Mouse (Mus musculus): ENCODE measurements around the gene Prg3. TPM values are rescaled to one million over a fixed set of nuclear protein-coding genes. Genes with fewer than 3 reads are reported as not detected.

The Prg3 gene
- polyA plus RNA-seq (2012; rRNA removed) = 4.4 and 5.6 TPM in 2 replicates

DNA sequence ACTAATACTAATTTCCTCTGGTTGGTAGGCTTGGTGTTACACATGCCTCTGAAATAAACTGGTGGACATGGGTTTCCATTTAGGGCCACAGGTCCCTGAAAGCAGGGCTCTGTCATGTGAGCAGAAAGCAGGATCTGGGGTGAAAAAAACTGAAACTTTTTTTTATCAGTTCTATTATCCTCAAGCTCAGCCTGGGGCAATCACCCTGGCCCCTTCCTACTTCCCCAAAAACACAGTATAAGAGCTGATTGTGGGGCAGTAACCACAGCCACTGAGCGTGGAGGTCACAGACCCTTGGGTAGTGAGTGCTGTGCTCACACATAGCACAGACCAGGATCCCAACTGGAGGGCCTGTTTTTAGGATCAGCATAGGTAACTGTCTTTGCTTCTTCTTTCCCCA is at the start of gene Prg3:
Prg3 (plus strand) TSS at position 286 of the 400 bp plus-strand sequence.

DNA sequence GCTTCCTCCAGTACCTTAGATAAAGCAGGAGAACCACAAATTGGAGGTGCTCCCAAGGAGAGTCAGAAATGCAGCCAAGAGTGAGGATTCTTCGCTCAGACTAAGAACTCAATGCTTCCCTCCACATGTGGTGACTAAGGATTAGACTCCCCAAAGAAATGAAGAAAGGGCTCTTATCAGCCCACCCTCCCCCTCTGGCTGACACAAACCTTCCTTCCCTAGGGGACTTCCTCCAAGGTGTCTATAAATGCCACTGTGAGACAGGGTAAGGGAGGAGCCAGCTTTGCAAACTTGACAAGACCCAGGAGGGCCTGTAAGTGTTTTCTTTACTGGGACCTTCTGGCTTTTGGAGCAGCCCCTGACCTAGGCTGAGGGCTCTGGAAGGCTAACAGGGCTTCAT is 7.8 kb upstream of the Prg3 start, which contains the start of gene Prg2:
Prg2 (plus strand) TSS at position 274 of the 400 bp plus-strand sequence.

DNA sequence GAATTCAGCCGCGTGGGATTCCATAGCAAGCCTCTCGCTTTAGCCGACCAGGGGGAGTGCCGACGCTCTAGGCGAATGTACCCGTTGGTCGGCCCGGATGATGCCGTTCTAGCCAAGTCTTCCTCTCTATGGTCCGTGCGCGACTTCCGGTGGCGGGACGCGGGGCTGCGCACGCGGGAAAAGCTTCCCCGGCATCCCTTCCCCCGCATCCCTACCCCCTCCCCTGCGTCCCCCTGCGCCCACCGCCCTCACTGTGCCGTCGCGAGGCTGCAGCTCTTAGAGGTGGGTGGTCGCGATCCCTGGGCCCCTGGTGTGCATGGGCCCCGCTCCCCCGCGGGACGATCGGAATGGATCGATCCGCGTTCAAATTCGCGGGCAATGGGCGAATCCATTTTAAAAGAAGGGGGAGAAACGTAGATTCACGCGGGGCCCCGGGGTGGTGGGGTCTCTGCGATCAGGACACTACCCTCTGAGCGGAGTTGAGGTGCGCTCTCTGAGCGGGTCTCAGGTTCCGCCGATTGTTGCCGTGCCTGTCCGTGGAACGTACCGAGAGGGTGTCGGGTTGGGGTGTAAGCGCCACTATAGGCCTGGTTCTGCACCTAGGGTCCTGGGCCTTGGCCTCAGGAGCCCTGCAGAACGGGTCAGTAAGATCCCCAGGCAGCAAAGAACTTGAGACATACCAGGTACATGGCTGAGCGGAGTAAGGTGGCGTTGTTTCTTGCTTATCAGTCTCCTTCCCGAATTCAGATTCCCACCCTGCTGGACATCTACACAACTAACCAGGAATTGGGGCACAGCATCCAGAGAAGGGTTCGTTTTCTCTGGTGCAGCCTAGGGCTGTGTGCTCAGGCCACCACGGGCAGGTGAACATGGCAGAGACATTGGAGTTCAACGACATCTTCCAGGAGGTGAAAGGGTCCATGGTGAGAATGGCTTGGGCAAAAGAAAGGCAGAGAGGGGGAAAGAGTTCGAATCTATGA is 49.3 kb downstream of the Prg3 start, which contains the start of the genes Ssrp1 and P2rx3:
Ssrp1 (plus strand) TSS at position 188 of the 980 bp plus-strand sequence.
P2rx3 (minus strand) TSS at position 416 of the 980 bp plus-strand sequence.

Other genes with a start within 250 kb of the Prg3 start
- 1.9 and 2.2 TPM in 2 replicates for gene Gm19426, start 244.6 kb upstream of the Prg3 start, polyA plus RNA-seq (2012; rRNA removed)
- gene Serping1, start 212.8 kb upstream of the Prg3 start, polyA plus RNA-seq (2012; rRNA removed) = 26.7 and 32.2 TPM in 2 replicates
- 288 and 372 TPM in 2 replicates for gene Ube2l6, start 189.4 kb upstream of the Prg3 start, polyA plus RNA-seq (2012; rRNA removed)
- gene Smtnl1, start 165.6 kb upstream of the Prg3 start, polyA plus RNA-seq (2012; rRNA removed) = 0.24 and 0.31 TPM in 2 replicates
- gene Timm10, start 161.2 kb upstream of the Prg3 start, polyA plus RNA-seq (2012; rRNA removed) = 49.6 and 50.0 TPM in 2 replicates
- 118 and 156 TPM in 2 replicates for gene Slc43a1, start 149.4 kb upstream of the Prg3 start, polyA plus RNA-seq (2012; rRNA removed)
- gene Rtn4rl2, start 101.5 kb upstream of the Prg3 start, polyA plus RNA-seq (2012; rRNA removed) = 0.03 and 0.10 TPM in 2 replicates
- 139 and 165 TPM in 2 replicates for gene Slc43a3, start 51.6 kb upstream of the Prg3 start, polyA plus RNA-seq (2012; rRNA removed)
- gene Prg2, start 7.8 kb upstream of the Prg3 start, polyA plus RNA-seq (2012; rRNA removed) = 61.1 and 78.0 TPM in 2 replicates
- gene Ssrp1, start 49.0 kb downstream of the Prg3 start, polyA plus RNA-seq (2012; rRNA removed) = 124 and 132 TPM in 2 replicates
- gene P2rx3, start 49.2 kb downstream of the Prg3 start, polyA plus RNA-seq (2012; rRNA removed) = 0.23 and 0.31 TPM in 2 replicates
- gene Tnks1bp1, start 59.8 kb downstream of the Prg3 start, polyA plus RNA-seq (2012; rRNA removed) = 2.8 and 3.6 TPM in 2 replicates
- gene Aplnr, start 148.0 kb downstream of the Prg3 start, polyA plus RNA-seq (2012; rRNA removed) = 0.75 and 0.87 TPM in 2 replicates
- gene Lrrc55, start 209.0 kb downstream of the Prg3 start, polyA plus RNA-seq (2012; rRNA removed) = 0.06 and 0.09 TPM in 2 replicates